Mouse (Mus musculus): Measurements from ENCODE around the gene Dync1i2. TPM values are rescaled to one million over a fixed set of nuclear protein-coding genes. Genes with fewer than 3 reads are reported as not detected.

Gene Dync1i2
- polyA plus RNA-seq (2015; fragmentation: Nextera tagmentation; extraction: Ambion mirVana) = 22.5 and 24.2 TPM in 2 replicates

DNA sequence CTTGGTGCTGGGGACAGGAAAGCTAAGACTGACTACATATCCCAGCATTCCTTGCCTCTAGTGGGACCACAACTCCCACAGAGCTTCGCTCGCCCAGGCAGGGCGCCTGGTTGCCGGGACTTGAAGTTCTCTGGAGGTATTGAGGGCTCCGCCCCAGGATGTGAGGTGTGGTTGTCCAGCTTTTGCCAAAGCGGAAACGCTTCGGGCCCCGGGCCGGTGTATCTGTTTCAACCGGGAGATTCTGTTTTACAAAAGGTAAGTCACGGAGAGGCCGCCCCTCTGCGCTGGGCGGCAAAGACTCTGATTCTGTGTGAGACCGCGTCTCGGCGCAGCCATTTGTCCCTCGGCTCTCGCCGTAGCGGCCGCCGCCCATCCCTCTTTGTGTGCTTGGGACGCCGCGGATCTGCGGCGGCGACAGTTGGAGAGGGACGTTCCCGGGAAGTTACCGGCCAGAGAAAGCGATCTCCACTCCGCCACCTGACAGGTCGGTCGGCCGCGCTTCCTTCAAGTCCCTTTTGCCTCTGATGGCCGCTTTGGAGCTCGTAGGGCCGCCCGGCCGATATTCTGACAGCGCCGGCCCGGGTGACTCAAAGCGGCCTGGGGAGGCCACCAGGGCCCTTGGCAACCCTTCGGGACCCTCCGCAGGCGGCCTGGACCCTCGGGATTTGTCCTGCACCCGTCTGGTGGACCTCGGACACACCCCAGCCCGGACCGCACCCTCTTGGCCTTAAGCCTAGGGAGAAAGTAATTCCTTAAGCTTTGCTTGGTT is at the start of gene Dync1i2:
Gene Dync1i2, plus strand, starts transcription at position 116 of the 769 bp plus-strand sequence.
- H3K4me2 ChIP-seq = peak within 1 kb of the TSS; percentile 59
- peak; percentile 99 for ATAC-seq (ENCODE audit: insufficient read depth)
- under 1% methylated on average over 57 of the region's 57 CpGs for WGBS (ENCODE audit: insufficient replicate concordance)
- peaks cover 13% of the 10 kb centered on the region for H3K4me1 ChIP-seq (replicated peaks)
- no peaks in the 10 kb centered on the region for H3K27me3 ChIP-seq
- peak within 1 kb of the TSS; percentile 86 for H3K9ac ChIP-seq
- peak within 1 kb of the TSS; percentile 83 for H3K27ac ChIP-seq (replicated peaks)
- H3K9me3 ChIP-seq (replicated peaks) = no peaks in the 10 kb centered on the region
- peak within 1 kb of the TSS; percentile 86 for H3K4me3 ChIP-seq (replicated peaks)
- peaks cover 16% of the 10 kb centered on the region for H3K36me3 ChIP-seq (replicated peaks)

DNA sequence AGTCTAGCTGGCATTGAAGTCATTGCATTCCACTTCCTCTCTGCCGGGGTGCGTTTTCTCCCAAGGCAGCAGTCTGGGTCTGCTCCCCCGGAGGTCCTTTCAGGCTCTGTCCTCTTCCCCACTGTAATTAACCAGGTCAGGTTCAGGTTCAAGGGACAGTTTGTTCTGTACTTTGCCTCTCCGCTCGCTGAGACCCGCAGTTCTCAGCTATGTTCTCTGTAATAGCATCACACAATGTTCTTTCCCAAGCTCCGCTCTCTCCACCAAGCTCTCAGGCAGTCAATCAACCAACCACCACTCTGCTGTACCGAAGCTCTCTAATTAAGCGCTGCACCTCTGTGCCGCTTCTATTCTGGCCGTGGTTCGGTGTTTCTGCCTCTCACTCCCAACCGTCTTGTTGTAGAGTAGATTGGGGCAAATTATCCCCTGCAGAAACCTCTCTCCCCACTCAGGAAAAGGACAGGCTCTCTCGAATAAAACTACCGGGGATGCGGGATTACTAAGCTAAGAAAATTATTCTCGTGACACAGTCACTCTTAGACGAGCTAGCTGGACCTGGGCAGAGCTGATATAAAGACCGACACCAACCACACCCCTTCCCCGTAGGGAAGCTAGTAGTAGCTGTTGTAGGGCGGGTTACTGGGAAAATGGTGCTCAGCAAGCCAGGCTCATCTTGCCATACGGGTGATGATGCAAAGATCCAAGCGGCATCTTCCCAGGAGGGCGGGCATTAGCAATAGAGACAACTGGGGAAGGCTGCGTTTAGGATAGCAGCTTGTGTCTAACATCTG is 48.5 kb upstream of the Dync1i2 start:
- H3K4me2 ChIP-seq = peak overlapping the region; percentile 50
- 55% methylated on average over 25 of the region's 25 CpGs for WGBS (ENCODE audit: insufficient replicate concordance)
- H3K4me3 ChIP-seq (replicated peaks) = no peak overlapping the region
- H3K4me1 ChIP-seq (replicated peaks) = peaks cover 21% of the 10 kb centered on the region
- peak; percentile 82 for ATAC-seq (ENCODE audit: insufficient read depth)
- H3K27me3 ChIP-seq = no peaks in the 10 kb centered on the region
- peak overlapping the region; percentile 61 for H3K27ac ChIP-seq (replicated peaks)
- H3K9me3 ChIP-seq (replicated peaks) = no peaks in the 10 kb centered on the region
- no peaks in the 10 kb centered on the region for H3K36me3 ChIP-seq (replicated peaks)
- no peak overlapping the region for H3K9ac ChIP-seq

DNA sequence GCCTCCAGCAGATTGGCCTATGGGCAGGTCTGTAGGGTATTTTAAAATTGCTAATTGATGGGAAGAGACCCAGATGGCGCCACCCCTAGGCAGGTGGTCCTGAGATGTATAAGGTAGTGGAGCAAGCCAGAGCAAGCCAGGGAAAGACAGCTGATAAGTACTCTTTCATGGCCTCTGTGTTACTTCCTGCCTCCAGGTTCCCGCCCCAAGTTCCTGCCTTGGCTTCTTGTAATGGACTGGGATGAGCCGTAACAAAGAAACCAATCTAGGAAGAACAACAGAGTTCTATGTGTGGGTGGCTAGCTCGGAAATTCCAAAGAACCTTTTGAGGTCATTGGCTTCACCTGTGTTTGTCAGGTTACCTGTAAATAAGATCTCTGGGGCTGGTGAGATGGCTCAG is 44.3 kb upstream of the Dync1i2 start:
- Histone ChIP-seq H3K27ac (replicated peaks) (no peak overlapping the region), H3K4me1 (replicated peaks) (peaks cover 14% of the 10 kb centered on the region), H3K9ac (no peak overlapping the region), H3K36me3 (replicated peaks) (no peaks in the 10 kb centered on the region), H3K9me3 (replicated peaks) (no peaks in the 10 kb centered on the region), H3K4me3 (replicated peaks) (no peak overlapping the region), H3K27me3 (no peaks in the 10 kb centered on the region), H3K4me2 (no peak overlapping the region)
- no peak for ATAC-seq (ENCODE audit: insufficient read depth)
- 65% methylated on average over 4 of the region's 4 CpGs for WGBS (ENCODE audit: insufficient replicate concordance)

DNA sequence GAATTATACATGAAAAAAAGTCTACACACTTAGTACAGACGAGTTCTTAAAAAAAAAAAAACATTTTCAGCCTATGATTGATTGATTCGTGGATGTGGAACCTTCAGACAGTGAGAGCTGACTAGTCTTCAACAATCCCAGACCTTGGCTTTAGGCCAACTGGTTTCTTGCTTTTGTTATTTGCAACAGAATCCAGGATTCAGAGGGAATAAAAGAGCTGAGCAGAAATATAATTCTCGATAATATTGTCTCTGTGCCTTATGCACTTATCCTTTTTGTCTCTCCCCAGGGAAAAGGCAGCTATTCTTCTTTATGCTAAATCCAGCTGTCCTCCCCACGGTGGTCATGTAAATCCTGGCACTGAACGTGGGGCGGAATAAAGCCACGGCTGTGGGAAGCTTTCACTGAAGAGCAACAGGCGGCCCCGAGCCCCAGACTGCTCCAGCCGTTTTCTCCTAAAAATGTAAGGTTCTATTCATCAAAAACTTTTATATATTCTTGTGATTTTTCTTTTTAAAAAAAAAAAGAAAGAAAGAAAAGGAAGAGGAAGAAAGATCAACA is 43.0 kb upstream of the Dync1i2 start:
- Histone ChIP-seq H3K4me3 (replicated peaks) (no peak overlapping the region), H3K36me3 (replicated peaks) (no peaks in the 10 kb centered on the region), H3K27me3 (no peaks in the 10 kb centered on the region), H3K9me3 (replicated peaks) (no peaks in the 10 kb centered on the region), H3K4me2 (no peak overlapping the region), H3K27ac (replicated peaks) (no peak overlapping the region), H3K9ac (no peak overlapping the region), H3K4me1 (replicated peaks) (peaks cover 6% of the 10 kb centered on the region)
- 62% methylated on average over 10 of the region's 10 CpGs for whole genome bisulfite sequencing (ENCODE audit: insufficient replicate concordance)
- ATAC-seq (ENCODE audit: insufficient read depth) = no peak

DNA sequence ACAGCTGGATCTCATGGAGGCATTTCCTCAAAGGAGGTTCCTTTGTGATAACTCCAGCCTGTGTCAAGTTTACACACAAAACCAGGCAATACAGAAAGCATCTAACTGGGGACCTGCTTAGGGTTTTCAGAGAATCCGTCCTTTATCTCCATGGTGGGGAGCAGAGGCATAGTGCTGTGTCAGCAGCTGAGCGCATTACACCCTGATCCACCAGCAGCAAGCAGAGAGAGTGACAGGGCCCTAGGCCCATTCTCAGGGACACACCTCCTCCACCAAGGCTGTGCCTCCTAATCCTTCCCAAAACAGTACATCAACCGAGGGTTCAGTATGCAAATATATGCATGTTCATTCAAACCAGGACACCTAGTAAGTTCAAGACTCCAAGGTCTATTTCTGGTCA is 38.5 kb upstream of the Dync1i2 start:
- Histone ChIP-seq H3K4me2 (no peak overlapping the region), H3K27ac (replicated peaks) (no peak overlapping the region), H3K27me3 (no peaks in the 10 kb centered on the region), H3K4me3 (replicated peaks) (no peak overlapping the region), H3K36me3 (replicated peaks) (no peaks in the 10 kb centered on the region), H3K4me1 (replicated peaks) (peaks cover 14% of the 10 kb centered on the region), H3K9ac (no peak overlapping the region), H3K9me3 (replicated peaks) (no peaks in the 10 kb centered on the region)
- WGBS (ENCODE audit: insufficient replicate concordance) = 45% methylated on average over 3 of the region's 3 CpGs
- ATAC-seq (ENCODE audit: insufficient read depth) = peak; percentile 40; the same call in 1 of the 2 replicates

DNA sequence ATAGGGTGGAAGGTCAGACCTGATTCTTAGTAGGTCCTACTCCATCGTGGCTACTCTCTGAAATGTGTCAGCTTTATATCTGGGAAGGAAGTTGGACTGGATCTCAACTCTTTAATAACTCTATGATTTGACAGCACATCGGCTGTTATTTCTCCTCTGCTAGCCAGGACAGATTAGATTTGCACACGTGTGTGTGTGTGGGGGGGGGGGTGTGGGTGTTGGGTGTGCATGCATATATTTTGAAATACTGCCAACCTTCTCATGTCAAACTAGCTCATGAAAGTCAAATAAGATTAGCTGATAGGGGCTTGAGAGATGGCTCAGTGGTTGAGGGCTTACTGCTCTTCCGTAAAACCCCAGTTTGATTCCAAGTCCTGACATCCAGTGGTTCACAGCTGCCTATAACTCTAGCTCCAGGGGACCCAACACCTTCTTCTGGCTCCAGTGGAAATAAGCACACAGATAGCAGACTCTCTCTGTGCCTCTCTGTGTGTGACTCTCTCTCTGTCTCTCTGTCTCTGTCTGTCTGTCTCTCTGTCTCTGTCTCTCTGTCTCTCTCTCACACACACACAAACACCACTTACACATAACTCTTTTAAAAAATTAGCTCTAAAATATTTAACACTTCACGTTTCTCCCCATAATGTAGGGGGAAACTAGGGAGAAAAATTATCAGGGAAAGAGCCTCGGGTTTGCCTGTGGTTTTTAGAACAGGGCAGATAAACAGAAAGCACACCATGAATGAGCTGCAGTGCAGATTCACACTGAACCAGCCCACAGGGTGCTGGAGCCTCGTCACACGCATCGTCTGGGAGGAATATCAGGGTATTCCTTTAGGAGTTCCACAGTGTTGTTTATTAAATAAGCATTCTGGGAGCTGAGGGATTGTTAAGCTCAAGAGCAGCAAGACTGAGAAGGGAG is 34.9 kb upstream of the Dync1i2 start:
- H3K27me3 ChIP-seq = 0 out of 2 replicates have a peak, but pooled peaks cover 7% of the 10 kb centered on the region
- 0 out of 2 replicates have a peak overlapping the region, but pooled peaks have one; percentile 3 for H3K4me2 ChIP-seq
- no peaks in the 10 kb centered on the region for H3K9me3 ChIP-seq (replicated peaks)
- H3K9ac ChIP-seq = no peak overlapping the region
- ATAC-seq (ENCODE audit: insufficient read depth) = no peak
- H3K4me1 ChIP-seq (replicated peaks) = peaks cover 14% of the 10 kb centered on the region
- H3K4me3 ChIP-seq (replicated peaks) = no peak overlapping the region
- H3K36me3 ChIP-seq (replicated peaks) = no peaks in the 10 kb centered on the region
- WGBS (ENCODE audit: insufficient replicate concordance) = 27% methylated on average over 9 of the region's 9 CpGs
- no peak overlapping the region for H3K27ac ChIP-seq (replicated peaks)

DNA sequence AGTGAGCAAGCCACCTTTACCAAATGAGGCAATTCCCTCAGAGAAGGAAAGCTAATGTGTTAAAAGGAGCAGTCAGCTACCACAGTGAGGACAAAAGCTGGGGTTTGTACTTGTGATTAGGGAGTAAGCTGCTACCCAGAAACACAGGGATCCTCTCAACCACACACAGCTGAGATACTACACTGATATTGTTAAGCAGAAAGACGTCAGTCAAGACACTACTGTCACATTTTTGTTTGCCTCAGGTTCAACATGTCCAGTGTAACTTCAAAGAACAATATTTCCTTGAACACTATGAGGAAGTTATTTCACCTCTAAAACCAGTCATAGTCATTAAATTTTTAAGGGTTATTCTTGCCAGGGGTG is 34.3 kb upstream of the Dync1i2 start:
- Histone ChIP-seq H3K36me3 (replicated peaks) (no peaks in the 10 kb centered on the region), H3K4me3 (replicated peaks) (no peak overlapping the region), H3K27me3 (0 out of 2 replicates have a peak, but pooled peaks cover 7% of the 10 kb centered on the region), H3K9ac (no peak overlapping the region), H3K4me1 (replicated peaks) (peaks cover 14% of the 10 kb centered on the region), H3K9me3 (replicated peaks) (no peaks in the 10 kb centered on the region), H3K4me2 (0 out of 2 replicates have a peak overlapping the region, but pooled peaks have one; percentile 3), H3K27ac (replicated peaks) (no peak overlapping the region)
- WGBS (ENCODE audit: insufficient replicate concordance) = 18% methylated on average over 1 of the region's 1 CpGs
- ATAC-seq (ENCODE audit: insufficient read depth) = no peak

DNA sequence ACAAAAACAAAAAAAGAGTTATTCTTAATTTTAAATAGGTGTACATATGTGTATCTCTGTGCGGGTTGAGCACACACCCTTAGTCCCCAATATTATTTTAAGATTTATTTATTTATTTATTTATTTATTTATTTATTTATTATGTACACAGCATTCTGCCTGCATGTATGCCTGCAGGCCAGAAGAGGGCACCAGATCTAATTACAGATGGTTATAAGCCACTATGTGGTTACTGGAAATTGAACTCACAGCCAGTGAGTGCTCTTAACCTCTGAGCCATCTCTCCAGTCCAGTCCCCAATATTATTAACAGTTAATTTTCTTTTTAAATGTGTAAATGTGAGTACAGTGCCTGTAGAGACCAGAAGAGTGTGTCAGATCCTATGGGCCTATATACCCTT is 33.7 kb upstream of the Dync1i2 start:
- no peaks in the 10 kb centered on the region for H3K9me3 ChIP-seq (replicated peaks)
- H3K27ac ChIP-seq (replicated peaks) = no peak overlapping the region
- H3K4me3 ChIP-seq (replicated peaks) = no peak overlapping the region
- H3K36me3 ChIP-seq (replicated peaks) = no peaks in the 10 kb centered on the region
- ATAC-seq (ENCODE audit: insufficient read depth) = no peak
- 0 out of 2 replicates have a peak, but pooled peaks cover 7% of the 10 kb centered on the region for H3K27me3 ChIP-seq
- H3K4me1 ChIP-seq (replicated peaks) = peaks cover 14% of the 10 kb centered on the region
- no peak overlapping the region for H3K9ac ChIP-seq
- no peak overlapping the region for H3K4me2 ChIP-seq
- WGBS (ENCODE audit: insufficient replicate concordance) = 67% methylated on average over 1 of the region's 1 CpGs

DNA sequence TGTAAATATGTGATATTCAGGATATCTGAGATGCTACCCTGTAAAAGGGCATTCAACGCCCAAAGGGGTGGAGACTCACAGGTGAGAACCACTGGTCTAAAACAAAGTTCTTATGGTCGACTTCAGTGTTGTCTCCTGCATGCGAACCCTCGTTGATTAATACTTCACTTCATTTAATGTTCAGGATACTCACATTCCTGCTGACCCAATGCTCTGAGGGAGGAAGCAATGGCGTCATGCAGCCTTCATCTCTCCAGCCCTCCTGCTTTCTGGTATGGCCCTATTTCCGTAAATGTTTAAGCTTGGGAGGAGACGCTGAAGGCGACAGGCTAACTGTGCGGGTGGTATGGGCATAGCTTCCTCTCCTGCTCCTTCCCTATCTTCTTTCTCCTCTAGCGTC is 31.8 kb upstream of the Dync1i2 start:
- ATAC-seq (ENCODE audit: insufficient read depth) = no peak
- Histone ChIP-seq H3K36me3 (replicated peaks) (no peaks in the 10 kb centered on the region), H3K9ac (no peak overlapping the region), H3K4me2 (no peak overlapping the region), H3K4me3 (replicated peaks) (no peak overlapping the region), H3K27me3 (peaks cover 7% of the 10 kb centered on the region; the same call in 1 of the 2 replicates), H3K4me1 (replicated peaks) (peaks cover 8% of the 10 kb centered on the region), H3K9me3 (replicated peaks) (no peaks in the 10 kb centered on the region), H3K27ac (replicated peaks) (no peak overlapping the region)
- WGBS (ENCODE audit: insufficient replicate concordance) = 65% methylated on average over 10 of the region's 10 CpGs

DNA sequence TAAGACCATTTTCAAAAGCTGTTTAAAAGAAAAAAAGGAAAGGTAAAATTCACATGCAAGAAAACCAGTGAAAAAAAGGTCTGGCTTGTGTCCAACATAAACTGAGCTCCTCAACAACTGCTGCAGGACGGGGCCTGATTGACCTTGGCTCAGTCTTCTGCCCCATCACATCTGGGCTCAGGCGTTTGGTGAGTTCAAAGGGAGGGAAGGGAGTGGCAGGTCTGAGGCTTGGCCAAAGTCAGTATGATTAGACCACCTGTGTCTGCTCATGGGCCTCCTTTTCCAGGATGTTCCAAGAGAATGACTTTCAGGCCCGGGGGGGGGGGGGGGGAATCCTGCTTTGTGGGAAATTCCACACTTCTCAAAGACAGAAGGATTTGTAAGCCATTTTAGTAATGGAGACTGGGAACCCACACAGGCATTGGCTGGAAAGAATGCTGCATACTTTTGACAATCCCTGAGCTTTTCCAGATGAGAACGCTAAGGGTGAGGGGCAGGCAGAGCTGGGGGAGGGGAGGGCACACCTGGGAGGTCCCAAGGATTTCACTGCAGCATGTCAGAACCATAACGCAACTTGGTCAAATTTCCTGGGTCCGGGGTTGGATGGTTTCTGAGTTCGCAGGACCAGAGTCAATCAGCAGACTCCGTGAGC is 30.8 kb upstream of the Dync1i2 start:
- ATAC-seq (ENCODE audit: insufficient read depth) = no peak
- no peaks in the 10 kb centered on the region for H3K9me3 ChIP-seq (replicated peaks)
- H3K27ac ChIP-seq (replicated peaks) = no peak overlapping the region
- H3K27me3 ChIP-seq = peaks cover 7% of the 10 kb centered on the region; the same call in 1 of the 2 replicates
- H3K4me3 ChIP-seq (replicated peaks) = no peak overlapping the region
- H3K36me3 ChIP-seq (replicated peaks) = no peaks in the 10 kb centered on the region
- no peak overlapping the region for H3K4me2 ChIP-seq
- peaks cover 8% of the 10 kb centered on the region for H3K4me1 ChIP-seq (replicated peaks)
- WGBS (ENCODE audit: insufficient replicate concordance) = 52% methylated on average over 8 of the region's 8 CpGs
- H3K9ac ChIP-seq = no peak overlapping the region
